In genomic region chr19:37173331-37174115, GRCm38 (mm10) we compare ENCODE assay signal across 8 mouse cellular contexts. TPM values are rescaled to one million over a fixed set of nuclear protein-coding genes. Genes with fewer than 3 reads are reported as not detected.
DNase-seq lines count a peak whose midpoint lies in the region; ATAC-seq and TF ChIP-seq lines count a peak whose summit lies in the region.

No protein-coding gene starts in this region.

- TF ChIP-seq CTCF in liver, adult 2 months (IDR thresholded peaks at IDR 0.05; ENCODE audit: low read depth, low read length): no peak

- TF ChIP-seq POLR2A in liver, adult 2 months (IDR thresholded peaks at IDR 0.05; ENCODE audit: extremely low read depth, insufficient read depth, low read length): no peak

- no peaks in the 10 kb centered on the region for H3K9me3 ChIP-seq in embryonic facial prominence, embryonic 12.5 days
- no peaks in the 10 kb centered on the region for H3K9me3 ChIP-seq in intestine, embryonic 15.5 days

- peak overlapping the region; percentile 76 for H3K4me3 ChIP-seq in liver, adult 2 months (ENCODE audit: insufficient read depth, low read depth, low read length)
- peak overlapping the region; percentile 56 for H3K4me3 ChIP-seq in embryonic facial prominence, embryonic 12.5 days
- H3K4me3 ChIP-seq in intestine, embryonic 15.5 days (replicated peaks): peak overlapping the region; percentile 69

- H3K4me1 ChIP-seq in liver, adult 2 months (ENCODE audit: control insufficient read depth, insufficient read depth, low read length): peaks cover 22% of the 10 kb centered on the region
- peaks cover 10% of the 10 kb centered on the region for H3K4me1 ChIP-seq in embryonic facial prominence, embryonic 12.5 days
- H3K4me1 ChIP-seq in intestine, embryonic 15.5 days (replicated peaks): peaks cover 9% of the 10 kb centered on the region

- H3K27me3 ChIP-seq in liver, adult 2 months (ENCODE audit: control insufficient read depth, insufficient read depth, low read length): no peaks in the 10 kb centered on the region
- H3K27me3 ChIP-seq in embryonic facial prominence, embryonic 12.5 days: peaks cover 31% of the 10 kb centered on the region
- peaks cover 6% of the 10 kb centered on the region; the same call in 1 of the 2 replicates for H3K27me3 ChIP-seq in intestine, embryonic 15.5 days (replicated peaks)

- peak; percentile 82 for DNase-seq in liver, adult 2 months (ENCODE audit: extremely low read depth, low read depth, low spot score)
- DNase-seq in liver: no peak
- DNase-seq in lung, postnatal 36 days: peak; percentile 46
- no peak for DNase-seq in right cerebral cortex, postnatal 10 days (ENCODE audit: low spot score in 2 of 2)
- no peak for DNase-seq in urinary bladder, adult 18-20 months (ENCODE audit: low spot score in 2 of 2)

- H3K9ac ChIP-seq in liver, adult 2 months (ENCODE audit: low read depth, low read length): peak overlapping the region; percentile 81
- H3K9ac ChIP-seq in embryonic facial prominence, embryonic 12.5 days: peak overlapping the region; percentile 59
- H3K9ac ChIP-seq in intestine, embryonic 15.5 days: peak overlapping the region; percentile 55

- H3K4me2 ChIP-seq in embryonic facial prominence, embryonic 12.5 days (replicated peaks): peak overlapping the region; percentile 100
- peak overlapping the region; percentile 100 for H3K4me2 ChIP-seq in intestine, embryonic 15.5 days (replicated peaks)

- 19% methylated on average over 20 of the region's 20 CpGs for WGBS in liver, adult 2 months
- WGBS in embryonic facial prominence, embryonic 12.5 days: 25% methylated on average over 20 of the region's 20 CpGs
- 31% methylated on average over 20 of the region's 20 CpGs for WGBS in intestine, embryonic 15.5 days

- peaks cover 8% of the 10 kb centered on the region for H3K79me2 ChIP-seq in liver, adult 2 months (ENCODE audit: control insufficient read depth, insufficient read depth, low read length)

- peaks cover 7% of the 10 kb centered on the region; the same call in 1 of the 2 replicates for H3K36me3 ChIP-seq in liver, adult 2 months (ENCODE audit: control insufficient read depth, insufficient read depth, low read length)
- H3K36me3 ChIP-seq in embryonic facial prominence, embryonic 12.5 days: no peaks in the 10 kb centered on the region
- H3K36me3 ChIP-seq in intestine, embryonic 15.5 days: no peaks in the 10 kb centered on the region

- peak overlapping the region; percentile 99 for H3K27ac ChIP-seq in liver, adult 2 months (replicated peaks; ENCODE audit: insufficient read depth, low read depth, low read length)
- H3K27ac ChIP-seq in embryonic facial prominence, embryonic 12.5 days: no peak overlapping the region
- no peak overlapping the region for H3K27ac ChIP-seq in intestine, embryonic 15.5 days

- ATAC-seq in embryonic facial prominence, embryonic 12.5 days (ENCODE audit: insufficient number of reproducible peaks, insufficient read depth, low FRiP score, low TSS enrichment): no peak
- peak; percentile 8; the same call in 1 of the 2 replicates for ATAC-seq in intestine, embryonic 15.5 days
- no peak for ATAC-seq in activated CD4-positive, CD25-positive, alpha-beta regulatory T cell, adult 4 months

RNA-seq across cellular contexts. Expression of gene March5, which starts 33.8 kb away (rescaled TPM):
- 84.0 and 93.1 TPM in 2 replicates for total RNA-seq in liver, adult 2 months (2014; rRNA removed)
- 33.8 and 38.5 TPM in 2 replicates for polyA plus RNA-seq in liver, adult 2 months (2012; rRNA removed)
- 143 and 144 TPM in 2 replicates for polyA plus RNA-seq in embryonic facial prominence, embryonic 12.5 days (2016; fragmentation: Nextera tagmentation; extraction: Ambion mirVana)
- polyA plus RNA-seq in intestine, embryonic 15.5 days (2015; fragmentation: Nextera tagmentation; extraction: Ambion mirVana): 69.9 and 75.8 TPM in 2 replicates
- 10 to 100 TPM; 12.4 to 12.7 TPM for polyA plus RNA-seq in activated CD4-positive, CD25-positive, alpha-beta regulatory T cell, adult 4 months (2017; shearing (Covaris generic))

RNA-seq across cellular contexts. Expression of gene Cpeb3, which starts 34.9 kb away (rescaled TPM):
- 6.4 and 8.9 TPM in 2 replicates for total RNA-seq in liver, adult 2 months (2014; rRNA removed)
- polyA plus RNA-seq in liver, adult 2 months (2012; rRNA removed): 4.3 TPM in 2 replicates
- polyA plus RNA-seq in embryonic facial prominence, embryonic 12.5 days (2016; fragmentation: Nextera tagmentation; extraction: Ambion mirVana): 1.0 and 1.3 TPM in 2 replicates
- 0.85 and 1.0 TPM in 2 replicates for polyA plus RNA-seq in intestine, embryonic 15.5 days (2015; fragmentation: Nextera tagmentation; extraction: Ambion mirVana)
- polyA plus RNA-seq in activated CD4-positive, CD25-positive, alpha-beta regulatory T cell, adult 4 months (2017; shearing (Covaris generic)): under 1 TPM in 1 of 2 experiments, not detected in 1; 0.09 TPM

Comparison
In these comparisons a context has a peak if more than half of its experiments do, and no peak if none do; other contexts are left out.
1. DNase-seq: peak in liver, adult 2 months (single experiment) and lung, postnatal 36 days (single experiment); none in liver (single experiment), right cerebral cortex, postnatal 10 days (0 of 2) and urinary bladder, adult 18-20 months (0 of 2).
2. Peak in every context shown above with its lines, with median percentiles within 50 percentile points of each other: H3K4me3 ChIP-seq and H3K9ac ChIP-seq.